In genomic region chr8:57843461-57843860, GRCm38 (mm10) we compare ENCODE assay signal across 24 mouse cellular contexts.
DNase-seq lines count a peak whose midpoint lies in the region; ATAC-seq and TF ChIP-seq lines count a peak whose summit lies in the region.
"Had no signal": no experiment of that assay in that cellular context is flagged by ENCODE, and none has a peak within 500 bp of the region (broad histone marks: within the 10 kb centered on the region; RNA-seq: fewer than 3 reads in every experiment).

No protein-coding gene starts in this region.

- no peak overlapping the region for H3K4me3 ChIP-seq in forebrain, embryonic 14.5 days (ENCODE audit: low read depth, low read length)
- no peak overlapping the region for H3K4me3 ChIP-seq in forebrain, embryonic 13.5 days
- no peak overlapping the region for H3K4me3 ChIP-seq in lung, embryonic 15.5 days
- no peak overlapping the region for H3K4me3 ChIP-seq in cerebellum, adult 2 months (replicated peaks; ENCODE audit: insufficient read depth, low read depth, low read length)
- H3K4me3 ChIP-seq in midbrain, postnatal 0 days (ENCODE audit: low read depth, low read length), result no peak overlapping the region
- H3K4me3 ChIP-seq: heart, embryonic 15.5 days; hindbrain, embryonic 15.5 days; limb, embryonic 10.5 days; liver, embryonic 15.5 days; midbrain, embryonic 10.5 days; neural tube, embryonic 15.5 days; stomach, embryonic 15.5 days had no signal

- peaks cover 3% of the 10 kb centered on the region; the same call in 1 of the 2 replicates for H3K4me1 ChIP-seq in forebrain, embryonic 14.5 days (ENCODE audit: control insufficient read depth, insufficient read depth, low read length)
- H3K4me1 ChIP-seq in forebrain, embryonic 13.5 days, result no peaks in the 10 kb centered on the region
- H3K4me1 ChIP-seq in lung, embryonic 15.5 days, result peaks cover 9% of the 10 kb centered on the region; the same call in 1 of the 2 replicates
- peaks cover 12% of the 10 kb centered on the region; the same call in 1 of the 2 replicates for H3K4me1 ChIP-seq in cerebellum, adult 2 months (ENCODE audit: control insufficient read depth, insufficient read depth, low read length)
- H3K4me1 ChIP-seq in midbrain, postnatal 0 days (ENCODE audit: insufficient read depth, low read length), result no peaks in the 10 kb centered on the region
- H3K4me1 ChIP-seq: heart, embryonic 15.5 days; limb, embryonic 10.5 days; liver, embryonic 15.5 days; stomach, embryonic 15.5 days had no signal

- no peak overlapping the region for H3K4me2 ChIP-seq in forebrain, embryonic 14.5 days (ENCODE audit: low read length)
- no peak overlapping the region for H3K4me2 ChIP-seq in forebrain, embryonic 13.5 days
- H3K4me2 ChIP-seq in lung, embryonic 15.5 days, result no peak overlapping the region
- no peak overlapping the region for H3K4me2 ChIP-seq in midbrain, postnatal 0 days (ENCODE audit: low read depth, low read length, poor library complexity, severe bottlenecking)
- H3K4me2 ChIP-seq: heart, embryonic 15.5 days; hindbrain, embryonic 15.5 days; liver, embryonic 15.5 days; neural tube, embryonic 15.5 days; stomach, embryonic 15.5 days had no signal

- H3K27ac ChIP-seq in forebrain, embryonic 14.5 days (ENCODE audit: low read depth, low read length), result peak overlapping the region; percentile 1; the same call in 1 of the 2 replicates
- H3K27ac ChIP-seq in forebrain, embryonic 13.5 days, result no peak overlapping the region
- H3K27ac ChIP-seq in lung, embryonic 15.5 days, result peak overlapping the region; percentile 78
- H3K27ac ChIP-seq in cerebellum, adult 2 months (ENCODE audit: insufficient read depth, low read length), result peak overlapping the region; percentile 94
- H3K27ac ChIP-seq in midbrain, postnatal 0 days (ENCODE audit: low read depth, low read length), result no peak overlapping the region
- H3K27ac ChIP-seq: heart, embryonic 15.5 days; kidney, postnatal 0 days; limb, embryonic 10.5 days; liver, embryonic 15.5 days; macrophage; midbrain, embryonic 10.5 days; neural tube, embryonic 15.5 days; stomach, embryonic 15.5 days had no signal

- no peak for TF ChIP-seq POLR2A in cerebellum, adult 2 months (IDR thresholded peaks at IDR 0.05; ENCODE audit: borderline replicate concordance, insufficient read depth, low read length)

- H3K27me3 ChIP-seq in forebrain, embryonic 14.5 days (replicated peaks; ENCODE audit: control insufficient read depth, insufficient read depth, low read length), result no peaks in the 10 kb centered on the region
- H3K27me3 ChIP-seq in forebrain, embryonic 13.5 days, result no peaks in the 10 kb centered on the region
- no peaks in the 10 kb centered on the region for H3K27me3 ChIP-seq in lung, embryonic 15.5 days
- no peaks in the 10 kb centered on the region for H3K27me3 ChIP-seq in cerebellum, adult 2 months (ENCODE audit: control insufficient read depth, insufficient read depth, low read length)
- H3K27me3 ChIP-seq in midbrain, postnatal 0 days (ENCODE audit: insufficient read depth, low read length), result no peaks in the 10 kb centered on the region
- H3K27me3 ChIP-seq: heart, embryonic 15.5 days; hindbrain, embryonic 15.5 days; liver, embryonic 15.5 days; neural tube, embryonic 15.5 days; stomach, embryonic 15.5 days had no signal

- ATAC-seq in forebrain, embryonic 14.5 days, result peak; percentile 35; the same call in 1 of the 2 replicates
- no peak for ATAC-seq in forebrain, embryonic 13.5 days
- no peak for ATAC-seq in lung, embryonic 15.5 days (ENCODE audit: borderline replicate concordance, extremely low read depth, low FRiP score, low TSS enrichment)
- ATAC-seq in midbrain, postnatal 0 days (ENCODE audit: low FRiP score), result no peak

- DNase-seq in forebrain, embryonic 14.5 days (ENCODE audit: low spot score), result peak; percentile 31
- no peak for DNase-seq in lung, postnatal 25 days (ENCODE audit: low spot score)
- peak; percentile 47 to 75 for DNase-seq in cerebellum, adult 2 months
- DNase-seq in cerebellum, postnatal 36 days, result peak; percentile 42 to 58
- DNase-seq in testis, postnatal 14 days (ENCODE audit: low spot score), result no peak
- no peak for DNase-seq in midbrain, postnatal 0 days (ENCODE audit: low spot score)
- DNase-seq: adrenal gland, postnatal 10 days; embryo, embryonic 11 days; heart, postnatal 4 days; kidney, adult 2 months; liver; right cerebral cortex, adult 18-20 months; thymus, adult 18-20 months had no signal

- no peak for TF ChIP-seq CTCF in cerebellum, adult 2 months (IDR thresholded peaks at IDR 0.05; ENCODE audit: borderline replicate concordance, insufficient read depth, low read depth, low read length)
- TF ChIP-seq CTCF in midbrain, postnatal 0 days (IDR thresholded peaks at IDR 0.05), result no peak

- H3K9me3 ChIP-seq in forebrain, embryonic 14.5 days (replicated peaks; ENCODE audit: control insufficient read depth, low read length), result no peaks in the 10 kb centered on the region
- H3K9me3 ChIP-seq in forebrain, embryonic 13.5 days (replicated peaks), result no peaks in the 10 kb centered on the region
- no peaks in the 10 kb centered on the region for H3K9me3 ChIP-seq in lung, embryonic 15.5 days
- no peaks in the 10 kb centered on the region for H3K9me3 ChIP-seq in midbrain, postnatal 0 days (ENCODE audit: low read length)
- H3K9me3 ChIP-seq: heart, embryonic 15.5 days; hindbrain, embryonic 15.5 days; limb, embryonic 10.5 days; liver, embryonic 15.5 days; midbrain, embryonic 10.5 days; neural tube, embryonic 15.5 days; stomach, embryonic 15.5 days had no signal

- WGBS in forebrain, embryonic 14.5 days, result 60% methylated on average over 5 of the region's 5 CpGs
- 62% methylated on average over 5 of the region's 5 CpGs for WGBS in forebrain, embryonic 13.5 days
- 45% methylated on average over 5 of the region's 5 CpGs for WGBS in lung, embryonic 15.5 days
- WGBS in cerebellum, adult 2 months, result 8% methylated on average over 5 of the region's 5 CpGs
- WGBS in midbrain, postnatal 0 days, result 42% methylated on average over 5 of the region's 5 CpGs

- H3K9ac ChIP-seq in forebrain, embryonic 14.5 days (ENCODE audit: low read length), result no peak overlapping the region
- H3K9ac ChIP-seq in forebrain, embryonic 13.5 days, result no peak overlapping the region
- H3K9ac ChIP-seq in lung, embryonic 15.5 days, result no peak overlapping the region
- H3K9ac ChIP-seq in midbrain, postnatal 0 days (replicated peaks; ENCODE audit: low read length, poor library complexity, severe bottlenecking), result no peak overlapping the region
- H3K9ac ChIP-seq: heart, embryonic 15.5 days; hindbrain, embryonic 15.5 days; liver, embryonic 15.5 days; neural tube, embryonic 15.5 days; stomach, embryonic 15.5 days had no signal

- no peaks in the 10 kb centered on the region for H3K36me3 ChIP-seq in forebrain, embryonic 14.5 days (ENCODE audit: control insufficient read depth, insufficient read depth, low read length)
- no peaks in the 10 kb centered on the region for H3K36me3 ChIP-seq in forebrain, embryonic 13.5 days (ENCODE audit: poor library complexity, severe bottlenecking)
- H3K36me3 ChIP-seq in lung, embryonic 15.5 days, result no peaks in the 10 kb centered on the region
- no peaks in the 10 kb centered on the region for H3K36me3 ChIP-seq in midbrain, postnatal 0 days (ENCODE audit: insufficient read depth, low read length)
- H3K36me3 ChIP-seq: heart, embryonic 15.5 days; hindbrain, embryonic 15.5 days; limb, embryonic 10.5 days; liver, embryonic 15.5 days; midbrain, embryonic 10.5 days; neural tube, embryonic 15.5 days; stomach, embryonic 15.5 days had no signal

Comparison
In these comparisons a context has a peak if more than half of its experiments do, and no peak if none do; other contexts are left out.
1. H3K27ac ChIP-seq: peak in forebrain, embryonic 14.5 days (single experiment), lung, embryonic 15.5 days (single experiment) and cerebellum, adult 2 months (single experiment); none in forebrain, embryonic 13.5 days (single experiment) and midbrain, postnatal 0 days (single experiment).
2. DNase-seq: peak in forebrain, embryonic 14.5 days (single experiment), cerebellum, adult 2 months (2 of 2) and cerebellum, postnatal 36 days (2 of 2); none in lung, postnatal 25 days (single experiment), testis, postnatal 14 days (single experiment) and midbrain, postnatal 0 days (single experiment).